Mouse (Mus musculus) liver, embryonic 12.5 days (tissue): ENCODE results near the gene Aff1. TPM values are rescaled to one million over a fixed set of nuclear protein-coding genes. Genes with fewer than 3 reads are reported as not detected.

Experiments used
- ATAC-seq: fragments of 200-750 bp; cut with Nextera tagmentation; 2 replicates; pipeline ENCODE4 v1.8.0; 2017; ENCODE audit warnings: moderate number of reproducible peaks, mild to moderate bottlenecking, moderate library complexity
- H3K27ac ChIP-seq: fragments of 300-500 bp; sonication (generic); 2 replicates; pipeline ENCODE4 v1.5.1; 2016; ENCODE audit warnings: mild to moderate bottlenecking
- H3K27me3 ChIP-seq: fragments of 300-500 bp; sonication (generic); replicated peaks from 2 replicates; pipeline ENCODE4 v1.6.1; 2016; ENCODE audit warnings: mild to moderate bottlenecking, moderate library complexity
- H3K36me3 ChIP-seq: fragments of 300-500 bp; sonication (generic); 2 replicates; pipeline ENCODE4 v1.6.1; 2016; ENCODE audit warnings: mild to moderate bottlenecking, moderate library complexity
- H3K4me1 ChIP-seq: fragments of 300-500 bp; sonication (generic); 2 replicates; pipeline ENCODE4 v1.6.1; 2016
- H3K4me2 ChIP-seq: fragments of 300-500 bp; sonication (generic); 2 replicates; pipeline ENCODE4 v1.6.1; 2016; ENCODE audit warnings: mild to moderate bottlenecking, moderate library complexity
- H3K4me3 ChIP-seq: fragments of 300-500 bp; sonication (generic); 2 replicates; pipeline ENCODE4 v1.5.1; 2016; ENCODE audit warnings: mild to moderate bottlenecking, moderate library complexity
- H3K9ac ChIP-seq: fragments of 300-500 bp; sonication (generic); 2 replicates; pipeline ENCODE4 v1.6.1; 2016; ENCODE audit warnings: mild to moderate bottlenecking, moderate library complexity
- H3K9me3 ChIP-seq: fragments of 300-500 bp; sonication (generic); replicated peaks from 2 replicates; pipeline ENCODE4 v1.6.1; 2016; ENCODE audit warnings: mild to moderate bottlenecking, moderate library complexity
- WGBS: fragments of 180-500 bp; shearing (Covaris S2); methylation state at CpG from one replicate; pipeline ENCODE4 v1.1.7; 2016; ENCODE audit not compliant: insufficient replicate concordance; 5-methylcytosine and 5-hydroxymethylcytosine counted together
- polyA plus RNA-seq: library from polyadenylated mRNA; unstranded; fragments of >200 nt; fragmentation: Nextera tagmentation; extraction: Ambion mirVana; gene quantifications from 2 replicates; pipeline ENCODE4 v1.2.1, GENCODE M21; 2016

Gene Aff1
- polyA plus RNA-seq, 1 experiment from 2014 or later = 17.0 TPM

DNA sequence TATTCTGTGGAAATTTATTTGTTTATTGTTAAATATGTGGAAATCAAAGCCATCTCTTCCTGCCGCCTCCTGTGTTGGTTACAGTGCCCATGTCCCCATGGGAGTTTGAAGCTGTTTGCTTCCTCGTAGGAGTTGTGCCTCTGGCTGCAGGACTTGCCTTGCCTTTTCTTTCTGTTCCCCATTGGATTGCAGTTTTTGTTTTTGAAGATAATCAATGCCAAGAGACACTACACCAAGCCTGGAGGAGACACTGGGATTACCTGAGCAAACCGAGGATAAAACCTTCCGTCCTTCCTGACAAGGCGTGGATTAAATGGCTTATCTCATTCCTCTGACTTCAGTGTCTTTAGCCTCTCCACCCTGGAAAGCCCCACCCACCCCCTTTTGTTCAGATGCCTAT lies 107.8 kb downstream of the Aff1 start:
- H3K9ac ChIP-seq = no peak overlapping the region
- peaks cover 57% of the 10 kb centered on the region for H3K36me3 ChIP-seq
- peaks cover 41% of the 10 kb centered on the region for H3K4me1 ChIP-seq
- no peaks in the 10 kb centered on the region for H3K9me3 ChIP-seq
- no peak overlapping the region for H3K4me2 ChIP-seq
- ATAC-seq = no peak
- no peak overlapping the region for H3K27ac ChIP-seq
- no peak overlapping the region for H3K4me3 ChIP-seq
- WGBS = 50% methylated on average over 5 of the region's 5 CpGs
- H3K27me3 ChIP-seq = no peaks in the 10 kb centered on the region

DNA sequence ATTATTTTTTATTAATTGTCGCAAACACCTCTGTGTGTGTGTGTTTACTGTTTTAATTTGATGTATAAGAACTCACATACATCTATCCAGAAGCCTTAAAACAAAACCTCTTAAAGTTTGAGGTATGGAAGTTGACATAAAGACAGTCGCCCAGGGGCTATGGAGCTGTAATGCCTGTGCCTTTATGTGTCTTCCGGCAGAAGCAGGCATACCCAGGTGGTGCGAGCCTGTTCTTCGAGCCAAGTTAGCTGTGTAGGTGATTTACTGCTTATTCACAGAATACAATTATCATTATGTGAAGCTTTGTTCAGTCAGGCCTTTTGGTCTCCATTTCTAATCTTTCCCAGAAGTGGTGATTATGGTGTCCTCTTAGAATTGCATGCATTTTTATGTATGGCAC lies 111.2 kb downstream of the Aff1 start:
- Histone ChIP-seq H3K4me1 (peaks cover 40% of the 10 kb centered on the region), H3K9ac (no peak overlapping the region), H3K27ac (no peak overlapping the region), H3K4me3 (no peak overlapping the region), H3K9me3 (no peaks in the 10 kb centered on the region), H3K4me2 (no peak overlapping the region), H3K36me3 (peaks cover 42% of the 10 kb centered on the region), H3K27me3 (no peaks in the 10 kb centered on the region)
- ATAC-seq = no peak
- WGBS = 84% methylated on average over 5 of the region's 5 CpGs

DNA sequence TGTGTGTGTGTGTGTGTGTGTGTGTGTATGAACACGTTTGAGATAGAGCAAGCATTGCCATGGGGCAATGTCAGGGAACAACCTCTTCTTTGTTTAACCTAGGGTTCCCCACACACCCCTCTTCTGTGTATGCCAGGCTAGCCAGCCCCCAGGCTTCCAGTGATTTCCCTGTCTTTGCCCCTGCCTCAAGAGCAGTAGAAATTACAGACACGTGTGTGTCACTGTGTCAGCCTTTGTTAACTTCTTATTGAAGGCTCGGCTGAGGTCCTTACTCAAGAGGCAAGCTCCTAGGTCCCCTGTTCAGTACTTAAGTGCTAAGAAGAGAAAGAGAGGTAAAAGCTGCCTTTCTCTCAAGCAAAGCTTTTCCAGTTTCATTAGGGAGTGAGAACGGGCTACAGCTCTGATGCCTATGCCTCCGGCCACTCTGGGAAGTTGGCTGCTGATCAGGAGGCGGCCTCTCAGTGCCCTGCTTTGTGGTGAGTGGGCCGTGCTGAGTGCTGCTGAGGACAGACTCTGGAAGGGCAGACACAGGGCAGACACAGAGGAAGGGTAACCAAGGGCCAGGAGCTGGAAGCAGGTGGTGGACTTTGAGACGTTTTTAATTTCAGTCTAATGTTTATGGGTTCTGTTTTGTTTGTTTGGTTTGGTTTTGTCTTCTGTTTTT lies 111.9 kb downstream of the Aff1 start:
- ATAC-seq = no peak
- WGBS = 60% methylated on average over 8 of the region's 8 CpGs
- H3K4me2 ChIP-seq = no peak overlapping the region

DNA sequence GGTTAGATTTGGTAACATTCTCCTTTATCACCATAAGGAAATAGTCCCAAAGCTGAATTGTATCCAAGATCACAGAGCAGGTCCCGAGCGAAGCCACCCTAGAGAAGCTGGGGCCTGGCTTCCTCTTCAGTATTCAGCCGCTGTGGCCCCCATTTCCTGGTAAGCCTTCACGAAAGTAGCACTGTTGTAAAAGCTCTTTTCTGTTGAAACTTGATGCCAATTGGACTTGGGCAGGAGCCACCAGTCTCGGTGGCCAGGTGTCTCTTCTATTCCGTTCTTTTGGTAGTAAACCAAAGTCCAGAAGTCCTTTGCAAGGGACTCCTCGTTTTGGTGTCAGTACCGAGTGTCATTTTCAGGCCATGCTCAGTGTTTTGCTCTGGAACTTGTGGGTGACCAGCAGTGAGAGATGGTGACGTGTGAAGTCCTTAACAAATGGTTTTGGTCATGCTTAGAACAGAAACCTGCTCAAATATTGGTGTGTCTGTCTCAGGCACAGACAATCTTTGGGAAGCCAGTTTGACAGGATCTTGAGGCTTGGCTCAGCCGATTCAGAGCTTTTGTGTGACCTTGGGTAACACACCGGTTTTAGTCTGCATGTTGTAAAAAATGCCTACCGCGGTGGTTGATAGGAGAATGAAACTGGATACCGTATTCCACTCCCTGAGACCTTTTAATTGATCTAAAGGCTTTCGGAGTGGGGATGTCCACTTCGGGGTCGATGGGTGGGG lies 114.8 kb downstream of the Aff1 start:
- Histone ChIP-seq H3K36me3 (peaks cover 37% of the 10 kb centered on the region), H3K9ac (no peak overlapping the region), H3K4me3 (no peak overlapping the region), H3K27ac (no peak overlapping the region), H3K4me1 (peaks cover 24% of the 10 kb centered on the region), H3K9me3 (no peaks in the 10 kb centered on the region), H3K27me3 (no peaks in the 10 kb centered on the region), H3K4me2 (no peak overlapping the region)
- no peak for ATAC-seq
- WGBS = 72% methylated on average over 17 of the region's 17 CpGs

More for the DNA sequence above, 111.9 kb downstream of the Aff1 start:
- Histone ChIP-seq H3K9me3 (no peaks in the 10 kb centered on the region), H3K4me3 (no peak overlapping the region), H3K36me3 (peaks cover 40% of the 10 kb centered on the region), H3K4me1 (peaks cover 37% of the 10 kb centered on the region), H3K27ac (no peak overlapping the region; the same call in 1 of the 2 replicates), H3K27me3 (no peaks in the 10 kb centered on the region), H3K9ac (no peak overlapping the region)

DNA sequence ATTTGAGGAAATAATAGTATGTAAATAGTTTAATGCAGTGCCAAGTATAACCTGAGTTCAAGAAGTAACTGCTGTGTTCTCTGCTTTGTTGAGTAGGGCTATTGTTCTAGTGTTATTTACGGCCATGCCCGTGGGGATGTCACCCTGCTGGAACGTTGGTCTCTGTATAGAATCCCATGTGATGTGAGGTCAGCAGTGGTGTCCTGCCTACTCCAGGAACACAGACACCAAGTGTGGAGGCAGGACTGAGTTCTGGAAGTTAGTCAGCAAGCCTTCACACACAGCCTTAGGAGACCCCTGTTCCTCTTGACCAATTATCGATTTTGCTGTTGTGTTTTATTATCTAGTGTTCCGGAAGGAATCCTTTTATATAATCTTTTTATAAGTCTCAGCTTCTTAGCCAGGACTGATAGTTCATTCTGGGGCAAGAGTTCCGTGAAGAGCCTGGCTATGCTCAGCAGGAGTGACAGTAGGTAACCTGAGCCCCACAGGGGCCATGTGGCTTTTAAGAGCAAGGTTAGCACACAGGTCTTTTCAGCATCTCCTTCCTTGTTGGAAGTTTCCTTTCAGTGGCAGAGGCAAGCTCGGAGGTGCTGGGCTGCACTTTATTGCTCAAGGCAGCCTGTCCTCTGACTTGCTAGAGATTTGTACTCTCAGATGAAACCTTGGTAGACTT lies 115.6 kb downstream of the Aff1 start:
- 75% methylated on average over 7 of the region's 7 CpGs for WGBS
- Histone ChIP-seq H3K27me3 (no peaks in the 10 kb centered on the region), H3K36me3 (peaks cover 38% of the 10 kb centered on the region), H3K4me3 (no peak overlapping the region), H3K9ac (no peak overlapping the region), H3K9me3 (no peaks in the 10 kb centered on the region), H3K4me1 (peaks cover 26% of the 10 kb centered on the region), H3K27ac (no peak overlapping the region), H3K4me2 (no peak overlapping the region)
- ATAC-seq = no peak

DNA sequence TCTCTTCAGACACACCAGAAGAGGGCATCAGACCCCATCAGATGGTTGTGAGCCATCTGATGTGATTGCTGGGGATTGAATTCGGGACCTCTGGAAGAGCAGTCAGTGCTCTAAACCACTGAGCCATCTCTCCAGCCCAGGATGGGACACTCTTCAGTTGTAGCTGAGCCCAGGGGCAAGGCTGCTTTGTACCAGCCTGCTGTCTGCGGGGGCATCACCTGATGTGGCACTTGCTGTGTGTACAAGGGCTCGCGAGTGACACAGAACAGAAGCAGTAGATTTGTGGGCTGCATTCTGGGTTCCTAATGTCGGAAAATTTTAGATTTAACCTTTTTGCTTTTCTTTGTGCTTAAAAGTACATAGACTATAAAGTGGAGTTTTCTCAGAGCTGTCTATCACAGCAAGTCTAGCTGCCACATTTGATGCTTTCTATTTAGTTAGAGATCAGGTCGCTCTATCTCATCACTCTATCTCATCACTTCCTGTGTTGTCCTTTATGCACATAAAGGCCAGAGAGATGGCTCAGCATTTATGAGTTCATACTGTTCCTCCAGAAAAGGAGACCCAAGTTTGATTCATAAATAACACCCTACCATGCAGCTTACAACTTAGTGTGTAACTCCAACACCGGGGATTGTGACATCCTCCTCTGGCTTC lies 117.6 kb downstream of the Aff1 start:
- H3K36me3 ChIP-seq = peaks cover 58% of the 10 kb centered on the region
- no peak for ATAC-seq
- H3K4me1 ChIP-seq = peaks cover 32% of the 10 kb centered on the region
- no peak overlapping the region for H3K27ac ChIP-seq
- WGBS = 87% methylated on average over 7 of the region's 7 CpGs
- H3K4me3 ChIP-seq = no peak overlapping the region
- no peak overlapping the region for H3K9ac ChIP-seq
- H3K9me3 ChIP-seq = no peaks in the 10 kb centered on the region
- no peak overlapping the region for H3K4me2 ChIP-seq
- H3K27me3 ChIP-seq = no peaks in the 10 kb centered on the region

DNA sequence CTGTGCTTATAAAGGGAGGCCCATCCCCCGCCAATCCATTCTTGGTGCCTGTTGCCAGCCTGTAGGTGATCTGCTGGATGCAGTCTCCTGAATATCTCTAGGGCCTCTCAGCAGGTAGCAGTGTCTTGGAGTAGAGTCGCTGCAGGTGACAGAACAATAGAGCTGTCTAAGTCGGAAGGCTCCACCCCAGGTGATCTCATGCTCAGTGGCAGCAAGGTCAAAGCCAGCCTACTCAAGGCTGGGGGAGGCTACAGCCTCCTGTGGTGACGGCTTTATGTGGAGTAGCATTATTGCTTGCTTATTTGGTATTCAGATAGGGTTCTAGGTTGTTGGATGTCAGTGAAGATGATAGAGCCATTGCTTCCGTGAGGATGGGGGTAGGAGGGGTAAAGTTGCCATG lies 121.1 kb downstream of the Aff1 start:
- H3K9ac ChIP-seq = no peak overlapping the region
- H3K4me1 ChIP-seq = peaks cover 25% of the 10 kb centered on the region
- WGBS = 91% methylated on average over 5 of the region's 5 CpGs
- no peaks in the 10 kb centered on the region for H3K9me3 ChIP-seq
- no peak overlapping the region for H3K27ac ChIP-seq
- no peak overlapping the region for H3K4me2 ChIP-seq
- H3K36me3 ChIP-seq = peaks cover 86% of the 10 kb centered on the region
- ATAC-seq = no peak
- no peaks in the 10 kb centered on the region for H3K27me3 ChIP-seq
- H3K4me3 ChIP-seq = no peak overlapping the region

DNA sequence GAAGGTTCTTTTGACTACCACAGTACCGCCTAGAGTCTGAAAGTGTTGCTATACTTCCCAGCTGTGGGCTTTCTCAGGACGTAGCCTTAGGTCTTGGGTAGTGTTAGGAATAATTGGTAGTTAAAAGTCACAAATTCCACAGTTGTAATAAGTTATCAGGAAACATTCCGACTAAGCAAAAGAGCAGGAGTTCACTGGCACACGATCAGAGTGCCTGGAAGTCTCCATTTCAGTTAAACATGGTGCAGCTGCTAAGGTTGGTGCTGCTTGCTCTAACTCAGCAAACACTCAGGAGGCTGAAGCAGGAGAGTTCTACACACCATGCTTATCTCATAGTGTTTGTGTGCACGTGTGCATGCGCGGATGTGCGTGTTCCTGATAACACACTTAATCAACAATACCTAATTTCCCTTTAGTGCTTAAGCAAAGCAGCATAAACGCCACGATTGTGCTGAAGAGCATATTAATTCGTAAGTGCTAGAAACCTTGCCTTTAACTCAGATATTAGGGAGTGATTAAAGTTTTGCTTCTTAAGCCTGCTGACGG lies 121.9 kb downstream of the Aff1 start:
- H3K9me3 ChIP-seq = no peaks in the 10 kb centered on the region
- no peak for ATAC-seq
- H3K4me2 ChIP-seq = no peak overlapping the region
- no peak overlapping the region for H3K9ac ChIP-seq
- H3K36me3 ChIP-seq = peaks cover 93% of the 10 kb centered on the region
- no peak overlapping the region for H3K4me3 ChIP-seq
- H3K4me1 ChIP-seq = peaks cover 26% of the 10 kb centered on the region
- H3K27ac ChIP-seq = 0 out of 2 replicates have a peak overlapping the region, but pooled peaks have one; percentile 20
- WGBS = 78% methylated on average over 12 of the region's 12 CpGs
- no peaks in the 10 kb centered on the region for H3K27me3 ChIP-seq

DNA sequence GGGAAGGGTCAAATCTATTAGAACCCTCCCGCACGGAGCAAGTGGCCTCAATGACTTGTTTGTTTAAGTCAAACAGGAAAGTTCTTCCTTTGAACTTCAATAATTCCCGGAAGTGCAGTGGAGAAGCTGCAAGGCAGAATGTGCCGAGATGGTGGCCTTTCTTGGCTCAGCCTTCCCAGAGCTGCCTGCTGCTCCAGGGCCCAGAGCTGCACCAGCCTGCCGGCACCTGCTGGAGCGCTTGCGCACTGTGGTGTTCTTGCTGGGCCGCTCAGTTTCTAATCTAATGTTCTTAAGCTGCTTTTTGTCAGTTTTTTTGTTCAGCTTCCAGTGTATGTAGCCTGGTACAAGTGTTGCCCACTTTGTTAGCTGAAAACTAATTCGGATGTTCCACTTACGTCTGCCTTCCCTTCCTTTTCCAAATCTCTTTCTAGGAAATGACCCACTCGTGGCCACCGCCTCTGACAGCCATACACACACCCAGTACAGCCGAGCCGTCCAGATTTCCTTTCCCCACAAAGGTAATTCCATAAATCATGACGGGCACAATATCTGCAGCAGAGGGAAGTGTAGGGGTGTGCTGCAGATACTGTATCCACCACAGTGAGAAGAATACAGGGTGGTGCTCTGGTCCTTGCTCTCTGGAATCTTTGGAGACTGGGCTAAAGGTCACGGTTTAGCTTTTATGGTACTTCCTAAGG lies 122.5 kb downstream of the Aff1 start:
- H3K9me3 ChIP-seq = no peaks in the 10 kb centered on the region
- no peak overlapping the region for H3K4me2 ChIP-seq
- peaks cover 98% of the 10 kb centered on the region for H3K36me3 ChIP-seq
- H3K27me3 ChIP-seq = no peaks in the 10 kb centered on the region
- H3K9ac ChIP-seq = no peak overlapping the region
- H3K4me1 ChIP-seq = peaks cover 32% of the 10 kb centered on the region
- no peak overlapping the region for H3K4me3 ChIP-seq
- 0 out of 2 replicates have a peak overlapping the region, but pooled peaks have one; percentile 20 for H3K27ac ChIP-seq
- 72% methylated on average over 16 of the region's 16 CpGs for WGBS
- no peak for ATAC-seq

DNA sequence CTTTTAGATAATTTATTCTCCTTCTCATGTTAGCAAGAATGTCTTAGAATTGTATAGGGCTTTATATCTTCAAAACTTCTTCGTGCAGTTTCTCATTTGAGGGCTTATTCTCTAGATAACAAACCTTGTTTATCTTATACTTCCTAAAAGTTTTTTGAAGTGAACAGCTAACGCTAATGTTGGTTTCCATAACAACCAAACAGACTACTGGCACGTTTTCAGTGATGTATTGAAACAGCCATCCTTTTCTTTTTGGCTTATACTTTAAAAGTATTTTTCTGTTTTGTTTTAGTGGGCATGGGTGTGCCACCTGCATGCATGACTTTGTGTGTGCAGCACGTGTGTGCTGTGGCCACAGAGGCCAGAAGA lies 123.1 kb downstream of the Aff1 start:
- no peak for ATAC-seq
- peaks cover 95% of the 10 kb centered on the region for H3K36me3 ChIP-seq
- no peak overlapping the region for H3K4me2 ChIP-seq
- H3K4me3 ChIP-seq = no peak overlapping the region
- H3K27me3 ChIP-seq = no peaks in the 10 kb centered on the region
- H3K4me1 ChIP-seq = peaks cover 35% of the 10 kb centered on the region
- H3K9ac ChIP-seq = no peak overlapping the region
- 62% methylated on average over 4 of the region's 4 CpGs for WGBS
- H3K27ac ChIP-seq = no peak overlapping the region
- no peaks in the 10 kb centered on the region for H3K9me3 ChIP-seq

DNA sequence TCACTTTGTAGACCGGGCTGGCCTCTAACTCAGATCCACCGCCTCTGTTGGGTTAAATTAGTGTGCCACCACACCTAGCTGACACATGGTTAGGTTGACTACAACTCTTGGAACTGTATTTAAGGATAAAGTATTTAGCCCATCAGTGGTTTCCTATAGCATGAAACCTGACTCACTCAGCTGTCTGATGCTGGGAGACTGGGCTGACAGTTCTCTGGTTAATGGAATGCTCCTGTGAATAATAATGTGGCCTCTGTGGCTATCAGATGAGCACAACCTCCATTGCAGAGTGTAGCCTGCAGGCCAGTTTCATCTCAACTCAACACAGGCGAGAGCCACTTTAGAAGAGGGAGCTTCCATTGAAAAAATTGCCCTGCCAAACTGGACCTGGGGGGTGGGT lies 124.5 kb downstream of the Aff1 start:
- Histone ChIP-seq H3K4me3 (no peak overlapping the region), H3K27me3 (no peaks in the 10 kb centered on the region), H3K9ac (no peak overlapping the region), H3K9me3 (no peaks in the 10 kb centered on the region), H3K27ac (no peak overlapping the region), H3K4me1 (peaks cover 50% of the 10 kb centered on the region), H3K36me3 (peaks cover 95% of the 10 kb centered on the region), H3K4me2 (no peak overlapping the region)
- ATAC-seq = no peak
- WGBS = 96% methylated on average over 3 of the region's 3 CpGs
